Mouse (Mus musculus): ENCODE results near the gene Pax1. TPM values are rescaled to one million over a fixed set of nuclear protein-coding genes. Genes with fewer than 3 reads are reported as not detected.

Gene Pax1
- 0.09 TPM in 1 of 2 replicates, not detected in the other for polyA plus RNA-seq (2015; fragmentation: Nextera tagmentation; extraction: Ambion mirVana)

DNA sequence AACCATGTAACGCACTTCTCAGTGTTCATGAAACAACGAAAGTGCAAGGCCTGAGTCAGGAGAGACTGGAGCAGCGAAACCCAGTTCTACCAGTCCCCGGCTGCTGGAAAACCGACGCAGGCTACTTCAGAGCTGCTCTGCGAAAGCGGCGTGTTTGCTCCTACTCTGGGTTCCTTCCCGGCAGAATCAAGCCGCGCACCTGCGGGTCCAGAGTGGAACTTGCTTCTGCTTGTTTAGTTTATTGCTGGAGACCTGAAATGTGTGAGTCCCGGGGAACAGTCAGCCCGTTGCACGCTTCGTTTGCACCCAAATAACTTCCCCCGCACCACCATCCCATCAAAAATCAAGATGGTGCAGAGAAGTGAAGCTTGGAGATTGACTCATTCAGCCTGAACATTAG, at the start of gene Pax1:
TSS of gene Pax1 (plus strand) at position 345 of the 400 bp plus-strand sequence.
- Histone ChIP-seq H3K4me2 (ENCODE audit: low read depth, low read length) (no peak within 1 kb of the TSS), H3K36me3 (ENCODE audit: control insufficient read depth, insufficient read depth, low read length) (no peaks in the 10 kb centered on the region), H3K9ac (ENCODE audit: low read depth, low read length) (no peak within 1 kb of the TSS), H3K27me3 (replicated peaks; ENCODE audit: control insufficient read depth, insufficient read depth, low read length) (peaks cover 80% of the 10 kb centered on the region), H3K4me1 (ENCODE audit: control insufficient read depth, insufficient read depth, low read length) (no peaks in the 10 kb centered on the region), H3K27ac (ENCODE audit: low read length) (no peak within 1 kb of the TSS), H3K9me3 (ENCODE audit: control insufficient read depth, low read length) (no peaks in the 10 kb centered on the region; the same call in 1 of the 2 replicates), H3K4me3 (ENCODE audit: low read length) (no peak within 1 kb of the TSS)
- under 1% methylated on average over 18 of the region's 18 CpGs for WGBS
- no peak for ATAC-seq

DNA sequence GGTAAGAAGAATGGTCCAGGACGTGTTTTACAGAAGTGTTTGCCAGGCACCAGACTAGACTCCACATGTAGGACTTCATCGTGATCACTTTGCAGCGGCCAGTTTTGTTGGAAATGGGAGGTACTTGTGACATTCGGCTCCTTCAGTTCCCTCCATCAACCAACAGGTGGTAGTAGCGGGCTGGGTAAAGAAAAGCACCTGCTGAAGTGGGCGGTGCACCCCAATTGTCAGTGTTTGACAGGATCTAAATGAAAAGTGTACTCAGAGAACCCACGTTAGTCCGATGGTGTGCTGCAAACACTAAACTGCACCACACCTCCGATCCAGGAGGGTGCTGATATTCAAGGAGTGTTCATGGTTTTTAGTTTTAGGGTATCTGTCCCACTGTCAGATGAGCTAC, 40.7 kb upstream of the Pax1 start:
- Histone ChIP-seq H3K27me3 (replicated peaks; ENCODE audit: control insufficient read depth, insufficient read depth, low read length) (no peaks in the 10 kb centered on the region; the same call in 1 of the 2 replicates), H3K9me3 (ENCODE audit: control insufficient read depth, low read length) (no peaks in the 10 kb centered on the region), H3K4me1 (ENCODE audit: control insufficient read depth, insufficient read depth, low read length) (no peaks in the 10 kb centered on the region), H3K27ac (ENCODE audit: low read length) (no peak overlapping the region), H3K4me2 (ENCODE audit: low read depth, low read length) (no peak overlapping the region), H3K4me3 (ENCODE audit: low read length) (no peak overlapping the region), H3K36me3 (ENCODE audit: control insufficient read depth, insufficient read depth, low read length) (no peaks in the 10 kb centered on the region), H3K9ac (ENCODE audit: low read depth, low read length) (no peak overlapping the region)
- no peak for ATAC-seq
- WGBS = 12% methylated on average over 9 of the region's 9 CpGs

DNA sequence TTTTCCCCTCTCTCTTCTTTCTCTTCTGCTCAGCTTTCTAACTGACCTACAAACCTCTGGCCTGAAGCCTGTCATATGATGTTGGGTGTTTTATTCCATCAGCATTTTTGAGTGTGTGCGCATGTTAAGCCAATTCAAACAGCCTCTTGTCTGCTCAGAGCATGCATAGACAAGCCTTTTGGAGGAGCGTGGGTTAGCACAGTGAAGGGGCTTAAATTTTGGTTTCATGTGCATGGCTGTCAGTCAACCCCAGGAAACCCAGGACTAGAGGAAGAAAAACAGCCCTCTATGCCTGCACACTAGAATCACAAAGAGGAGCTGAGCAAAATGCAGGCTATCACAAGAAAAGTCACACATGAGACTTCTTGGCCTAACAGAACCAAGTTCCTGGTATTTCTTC, 36.5 kb upstream of the Pax1 start:
- WGBS = 74% methylated on average over 2 of the region's 2 CpGs
- H3K4me3 ChIP-seq (ENCODE audit: low read length) = no peak overlapping the region
- ATAC-seq = no peak

DNA sequence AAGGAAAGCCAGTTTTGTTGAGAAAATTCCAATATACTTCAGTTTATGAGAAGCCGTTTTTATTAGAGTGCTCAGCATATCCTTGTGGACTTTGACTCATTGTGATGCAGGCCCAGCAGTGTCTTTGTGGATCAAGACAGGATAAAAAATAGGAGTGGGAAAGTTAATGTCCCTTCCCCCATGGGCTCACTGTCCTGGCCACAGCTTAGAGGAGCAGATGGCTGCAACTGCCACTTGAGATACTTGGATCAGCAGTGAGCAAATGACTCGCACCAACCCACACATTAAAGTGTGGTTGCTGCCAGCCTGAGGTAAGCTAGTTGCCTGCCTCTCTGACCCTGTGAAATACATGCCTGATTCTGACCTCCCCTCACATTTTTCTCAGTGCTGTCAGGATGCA, 29.0 kb upstream of the Pax1 start:
- ATAC-seq = no peak
- Histone ChIP-seq H3K4me3 (ENCODE audit: low read length) (no peak overlapping the region), H3K36me3 (ENCODE audit: control insufficient read depth, insufficient read depth, low read length) (no peaks in the 10 kb centered on the region), H3K9ac (ENCODE audit: low read depth, low read length) (no peak overlapping the region), H3K27ac (ENCODE audit: low read length) (no peak overlapping the region), H3K4me2 (ENCODE audit: low read depth, low read length) (no peak overlapping the region), H3K27me3 (replicated peaks; ENCODE audit: control insufficient read depth, insufficient read depth, low read length) (no peaks in the 10 kb centered on the region), H3K4me1 (ENCODE audit: control insufficient read depth, insufficient read depth, low read length) (no peaks in the 10 kb centered on the region), H3K9me3 (ENCODE audit: control insufficient read depth, low read length) (no peaks in the 10 kb centered on the region)
- WGBS = 69% methylated on average over 2 of the region's 2 CpGs

More for the DNA sequence above, 36.5 kb upstream of the Pax1 start:
- H3K9ac ChIP-seq (ENCODE audit: low read depth, low read length) = no peak overlapping the region
- H3K4me1 ChIP-seq (ENCODE audit: control insufficient read depth, insufficient read depth, low read length) = no peaks in the 10 kb centered on the region
- H3K27ac ChIP-seq (ENCODE audit: low read length) = no peak overlapping the region
- no peaks in the 10 kb centered on the region for H3K9me3 ChIP-seq (ENCODE audit: control insufficient read depth, low read length)
- no peak overlapping the region for H3K4me2 ChIP-seq (ENCODE audit: low read depth, low read length)
- H3K27me3 ChIP-seq (replicated peaks; ENCODE audit: control insufficient read depth, insufficient read depth, low read length) = no peaks in the 10 kb centered on the region; the same call in 1 of the 2 replicates
- H3K36me3 ChIP-seq (ENCODE audit: control insufficient read depth, insufficient read depth, low read length) = no peaks in the 10 kb centered on the region

DNA sequence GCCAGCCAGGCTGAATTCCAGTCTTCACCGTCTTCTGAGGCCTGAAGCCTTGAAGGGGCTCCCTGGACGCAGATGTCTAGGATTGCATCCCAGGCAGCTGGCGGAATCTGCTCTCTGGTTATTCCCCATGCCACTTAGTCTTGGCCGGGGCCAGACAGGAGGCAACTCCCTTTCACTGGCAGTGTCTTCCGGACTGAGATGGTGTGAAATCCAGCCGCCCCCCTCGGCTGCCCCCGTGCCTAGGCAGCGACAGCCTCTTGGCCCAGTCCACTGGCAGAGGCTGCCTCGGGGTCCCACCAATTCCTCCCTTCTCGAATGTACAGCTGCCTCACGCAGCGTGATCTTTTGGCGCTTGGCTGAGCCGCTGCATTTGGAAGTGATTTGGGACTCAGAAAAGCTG, 23.0 kb upstream of the Pax1 start:
- H3K4me3 ChIP-seq (ENCODE audit: low read length) = no peak overlapping the region
- no peaks in the 10 kb centered on the region for H3K9me3 ChIP-seq (ENCODE audit: control insufficient read depth, low read length)
- H3K9ac ChIP-seq (ENCODE audit: low read depth, low read length) = no peak overlapping the region
- no peaks in the 10 kb centered on the region for H3K27me3 ChIP-seq (replicated peaks; ENCODE audit: control insufficient read depth, insufficient read depth, low read length)
- H3K4me2 ChIP-seq (ENCODE audit: low read depth, low read length) = no peak overlapping the region
- 64% methylated on average over 15 of the region's 15 CpGs for WGBS
- H3K36me3 ChIP-seq (ENCODE audit: control insufficient read depth, insufficient read depth, low read length) = no peaks in the 10 kb centered on the region
- H3K27ac ChIP-seq (ENCODE audit: low read length) = no peak overlapping the region
- ATAC-seq = no peak
- H3K4me1 ChIP-seq (ENCODE audit: control insufficient read depth, insufficient read depth, low read length) = no peaks in the 10 kb centered on the region

DNA sequence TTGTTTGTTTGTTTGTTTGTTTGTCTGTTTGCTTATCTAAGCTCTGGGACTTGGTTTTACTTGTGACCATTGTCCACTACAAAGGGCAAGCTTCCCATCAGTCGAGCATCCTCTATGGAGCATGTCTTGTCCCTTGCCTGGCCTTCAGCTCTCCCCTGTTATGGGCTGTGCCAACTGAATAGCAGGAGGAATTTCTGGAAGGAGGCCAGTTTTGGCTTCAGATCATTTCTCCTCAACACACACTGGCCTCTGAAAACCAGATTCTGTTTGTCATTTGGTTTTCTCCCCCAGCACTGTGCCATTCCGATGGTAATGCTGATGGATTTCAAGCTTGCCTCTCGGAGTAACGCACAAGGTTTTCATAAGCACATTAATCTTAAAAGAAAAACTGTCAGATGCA, 21.9 kb upstream of the Pax1 start:
- no peaks in the 10 kb centered on the region for H3K9me3 ChIP-seq (ENCODE audit: control insufficient read depth, low read length)
- H3K4me2 ChIP-seq (ENCODE audit: low read depth, low read length) = no peak overlapping the region
- no peak overlapping the region for H3K27ac ChIP-seq (ENCODE audit: low read length)
- 71% methylated on average over 4 of the region's 4 CpGs for WGBS
- no peak for ATAC-seq
- H3K36me3 ChIP-seq (ENCODE audit: control insufficient read depth, insufficient read depth, low read length) = no peaks in the 10 kb centered on the region
- no peak overlapping the region for H3K4me3 ChIP-seq (ENCODE audit: low read length)
- H3K9ac ChIP-seq (ENCODE audit: low read depth, low read length) = no peak overlapping the region
- no peaks in the 10 kb centered on the region for H3K4me1 ChIP-seq (ENCODE audit: control insufficient read depth, insufficient read depth, low read length)
- no peaks in the 10 kb centered on the region for H3K27me3 ChIP-seq (replicated peaks; ENCODE audit: control insufficient read depth, insufficient read depth, low read length)

DNA sequence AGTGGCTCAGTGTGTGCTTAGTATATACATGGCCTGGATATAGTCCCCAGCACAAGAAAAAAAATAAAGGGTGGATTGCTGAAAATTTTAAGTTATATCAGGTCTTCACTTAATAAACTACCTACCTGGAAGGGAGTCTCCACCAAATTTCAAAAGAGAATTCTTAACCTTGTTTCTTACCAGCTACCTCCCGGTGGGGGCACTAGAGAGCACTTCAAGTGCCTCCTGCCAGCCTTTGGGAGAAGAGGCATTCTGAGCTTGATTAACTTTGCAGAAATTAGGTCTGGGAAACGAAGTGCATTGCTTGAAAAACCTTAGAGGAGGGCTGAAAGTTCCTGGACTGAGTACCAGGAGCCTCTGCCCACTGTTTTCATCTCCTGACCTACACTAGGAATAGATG, 19.5 kb upstream of the Pax1 start:
- 15% methylated on average over 2 of the region's 2 CpGs for WGBS
- Histone ChIP-seq H3K9me3 (ENCODE audit: control insufficient read depth, low read length) (no peaks in the 10 kb centered on the region), H3K36me3 (ENCODE audit: control insufficient read depth, insufficient read depth, low read length) (no peaks in the 10 kb centered on the region), H3K4me3 (ENCODE audit: low read length) (no peak overlapping the region), H3K4me2 (ENCODE audit: low read depth, low read length) (no peak overlapping the region), H3K27me3 (replicated peaks; ENCODE audit: control insufficient read depth, insufficient read depth, low read length) (no peaks in the 10 kb centered on the region), H3K4me1 (ENCODE audit: control insufficient read depth, insufficient read depth, low read length) (no peaks in the 10 kb centered on the region), H3K27ac (ENCODE audit: low read length) (no peak overlapping the region), H3K9ac (ENCODE audit: low read depth, low read length) (no peak overlapping the region)
- ATAC-seq = no peak

DNA sequence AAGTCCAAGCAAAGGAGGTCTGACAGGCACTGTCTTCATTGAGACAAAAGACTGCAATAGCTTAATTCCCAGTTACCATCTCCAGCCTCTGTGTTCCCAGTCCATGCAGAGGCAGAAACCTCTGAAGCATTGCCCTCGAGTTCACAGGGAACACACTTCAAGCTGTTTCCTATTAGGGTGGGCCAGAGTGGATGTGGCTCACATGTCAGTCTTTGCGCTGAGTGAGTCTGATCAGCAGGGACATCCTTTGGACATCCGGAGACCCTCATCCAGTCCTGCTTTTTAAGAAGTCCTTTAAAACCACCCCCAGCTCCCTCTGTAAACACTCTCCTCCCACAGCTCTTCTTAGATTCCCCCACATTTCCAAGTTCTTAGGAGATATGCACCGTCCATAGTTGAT, 2.0 kb upstream of the Pax1 start:
- no peak for ATAC-seq
- Histone ChIP-seq H3K27me3 (replicated peaks; ENCODE audit: control insufficient read depth, insufficient read depth, low read length) (peaks cover 66% of the 10 kb centered on the region), H3K27ac (ENCODE audit: low read length) (no peak overlapping the region), H3K36me3 (ENCODE audit: control insufficient read depth, insufficient read depth, low read length) (no peaks in the 10 kb centered on the region), H3K9me3 (ENCODE audit: control insufficient read depth, low read length) (no peaks in the 10 kb centered on the region; the same call in 1 of the 2 replicates), H3K4me3 (ENCODE audit: low read length) (no peak overlapping the region), H3K4me2 (ENCODE audit: low read depth, low read length) (no peak overlapping the region), H3K4me1 (ENCODE audit: control insufficient read depth, insufficient read depth, low read length) (no peaks in the 10 kb centered on the region), H3K9ac (ENCODE audit: low read depth, low read length) (no peak overlapping the region)
- WGBS = 3% methylated on average over 4 of the region's 4 CpGs

DNA sequence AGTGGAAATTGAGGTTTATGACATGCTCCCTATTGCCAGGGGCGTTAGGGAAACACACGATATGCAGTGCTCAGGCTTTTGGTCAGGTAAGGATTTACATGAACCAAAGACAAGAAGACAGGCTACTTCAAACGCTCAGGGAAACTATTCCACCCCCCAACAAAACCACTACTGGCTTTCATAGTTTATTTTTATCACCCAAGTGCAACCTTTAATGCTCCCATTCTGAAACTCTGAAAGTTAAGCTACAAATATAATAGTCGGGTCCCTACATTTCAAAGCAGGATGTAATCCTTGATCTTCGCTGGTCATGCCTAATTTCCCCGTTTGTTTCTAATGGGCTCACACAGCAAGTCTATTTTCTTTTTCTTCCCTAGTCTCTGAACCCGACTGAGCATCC, 1.3 kb upstream of the Pax1 start:
- Histone ChIP-seq H3K4me3 (ENCODE audit: low read length) (no peak overlapping the region), H3K27ac (ENCODE audit: low read length) (no peak overlapping the region), H3K27me3 (replicated peaks; ENCODE audit: control insufficient read depth, insufficient read depth, low read length) (peaks cover 73% of the 10 kb centered on the region), H3K4me2 (ENCODE audit: low read depth, low read length) (no peak overlapping the region), H3K9me3 (ENCODE audit: control insufficient read depth, low read length) (no peaks in the 10 kb centered on the region; the same call in 1 of the 2 replicates), H3K36me3 (ENCODE audit: control insufficient read depth, insufficient read depth, low read length) (no peaks in the 10 kb centered on the region), H3K9ac (ENCODE audit: low read depth, low read length) (no peak overlapping the region), H3K4me1 (ENCODE audit: control insufficient read depth, insufficient read depth, low read length) (no peaks in the 10 kb centered on the region)
- 3% methylated on average over 7 of the region's 7 CpGs for WGBS
- no peak for ATAC-seq

DNA sequence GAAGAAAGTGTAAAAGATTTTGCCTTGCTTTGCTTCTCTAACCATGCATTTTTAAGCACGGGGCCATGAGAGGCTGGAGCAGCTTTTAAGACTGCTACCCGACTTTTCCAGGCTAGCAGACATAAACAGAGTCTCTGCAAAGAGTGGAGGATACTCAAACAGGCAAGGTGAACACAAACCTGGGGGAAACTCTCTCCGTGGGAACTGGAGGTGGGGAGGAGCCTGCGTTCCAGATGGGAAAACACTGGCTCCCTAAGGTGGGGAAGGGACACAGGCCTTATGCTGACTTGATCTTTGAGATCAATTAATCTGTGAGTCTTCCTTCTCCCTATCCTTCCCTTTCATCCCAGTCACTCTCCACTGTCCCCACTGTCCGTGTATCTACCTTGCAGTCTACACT, 869 bp upstream of the Pax1 start:
- H3K4me2 ChIP-seq (ENCODE audit: low read depth, low read length) = no peak overlapping the region
- 3% methylated on average over 5 of the region's 5 CpGs for WGBS
- H3K27me3 ChIP-seq (replicated peaks; ENCODE audit: control insufficient read depth, insufficient read depth, low read length) = peaks cover 77% of the 10 kb centered on the region
- H3K9ac ChIP-seq (ENCODE audit: low read depth, low read length) = no peak overlapping the region
- ATAC-seq = no peak
- no peaks in the 10 kb centered on the region for H3K4me1 ChIP-seq (ENCODE audit: control insufficient read depth, insufficient read depth, low read length)
- H3K9me3 ChIP-seq (ENCODE audit: control insufficient read depth, low read length) = no peaks in the 10 kb centered on the region; the same call in 1 of the 2 replicates
- H3K27ac ChIP-seq (ENCODE audit: low read length) = no peak overlapping the region
- H3K36me3 ChIP-seq (ENCODE audit: control insufficient read depth, insufficient read depth, low read length) = no peaks in the 10 kb centered on the region
- H3K4me3 ChIP-seq (ENCODE audit: low read length) = no peak overlapping the region

Data from intestine, embryonic 16.5 days (tissue).